Mouse (Mus musculus): Measurements from ENCODE around the gene Cdkal1.

GRCm38 (mm10) chr13:29349386-29349961 lies 506.0 kb downstream of the Cdkal1 start:
- TF ChIP-seq CTCF (IDR thresholded peaks at IDR 0.05; ENCODE audit: low read depth), result no peak
- TF ChIP-seq EP300 (IDR thresholded peaks at IDR 0.05; ENCODE audit: low read depth), result no peak

Data from liver, postnatal 0 days (tissue).